Mouse (Mus musculus): Measurements from ENCODE around the gene Map3k6. TPM values are rescaled to one million over a fixed set of nuclear protein-coding genes. Genes with fewer than 3 reads are reported as not detected.

The Map3k6 gene
- polyA plus RNA-seq, 1 experiment: 4.0 TPM

DNA sequence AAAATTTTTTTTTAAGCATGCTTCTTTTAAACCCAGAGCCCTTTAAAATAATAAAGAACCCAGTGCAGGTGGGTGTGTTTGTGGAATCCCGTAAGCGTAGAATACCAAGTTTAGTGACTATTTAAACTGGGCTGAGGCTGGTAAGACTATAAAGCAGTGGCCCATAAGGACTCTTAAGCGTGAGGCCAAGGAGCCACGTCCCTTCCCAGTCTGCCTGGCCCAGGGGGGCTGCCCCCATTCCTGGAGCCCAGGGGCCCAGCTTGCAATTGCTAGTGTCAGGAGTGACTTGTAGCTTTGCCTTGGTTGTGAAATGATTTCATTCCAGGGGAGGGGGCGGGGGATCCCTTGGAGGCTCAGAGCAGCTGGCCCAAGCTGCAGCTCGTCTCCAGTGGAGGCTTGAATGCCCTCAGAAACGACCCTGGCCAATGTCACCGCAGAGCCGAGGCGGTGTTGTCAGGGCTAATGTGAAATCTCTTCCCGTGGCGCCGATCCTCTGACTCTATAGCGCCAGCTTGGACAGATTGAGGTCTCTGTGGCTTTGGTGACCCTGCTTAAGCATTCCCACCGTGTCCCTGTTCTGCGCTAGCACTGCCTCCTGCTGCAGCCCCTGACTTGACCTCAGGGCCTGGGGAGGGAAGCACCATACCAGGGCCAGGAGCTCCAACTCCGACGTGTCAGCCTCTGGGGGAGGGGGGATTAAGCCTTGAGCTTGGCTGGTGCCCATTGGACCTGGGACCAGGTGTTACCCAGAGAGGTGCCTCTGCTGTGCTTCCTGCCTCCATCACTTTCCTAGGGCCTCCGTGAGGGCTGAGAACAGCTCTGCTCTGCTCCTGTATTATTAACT, 42.1 kb upstream of the Map3k6 start:
- H3K4me3 ChIP-seq (ENCODE audit: extremely low read depth, insufficient read depth, insufficient read length): no peak overlapping the region
- peaks cover 13% of the 10 kb centered on the region; the same call in 1 of the 2 replicates for H3K4me1 ChIP-seq (ENCODE audit: control insufficient read depth, insufficient read depth, insufficient read length)
- H3K27ac ChIP-seq (ENCODE audit: insufficient read depth, low read length): no peak overlapping the region
- WGBS: 91% methylated on average over 19 of the region's 19 CpGs
- H3K36me3 ChIP-seq (ENCODE audit: control insufficient read depth, insufficient read depth, low read length): peaks cover 20% of the 10 kb centered on the region
- DNase-seq (ENCODE audit: low read depth in 1 of 2, low spot score in 2 of 2): no peak
- H3K27me3 ChIP-seq (ENCODE audit: control insufficient read depth, insufficient read depth, low read length): no peaks in the 10 kb centered on the region
- TF ChIP-seq POLR2A (IDR thresholded peaks at IDR 0.05; ENCODE audit: low read depth, low read length) (no peak), CTCF (IDR thresholded peaks at IDR 0.05; ENCODE audit: extremely low read depth, insufficient read depth, insufficient read length, insufficient replicate concordance) (no peak)

DNA sequence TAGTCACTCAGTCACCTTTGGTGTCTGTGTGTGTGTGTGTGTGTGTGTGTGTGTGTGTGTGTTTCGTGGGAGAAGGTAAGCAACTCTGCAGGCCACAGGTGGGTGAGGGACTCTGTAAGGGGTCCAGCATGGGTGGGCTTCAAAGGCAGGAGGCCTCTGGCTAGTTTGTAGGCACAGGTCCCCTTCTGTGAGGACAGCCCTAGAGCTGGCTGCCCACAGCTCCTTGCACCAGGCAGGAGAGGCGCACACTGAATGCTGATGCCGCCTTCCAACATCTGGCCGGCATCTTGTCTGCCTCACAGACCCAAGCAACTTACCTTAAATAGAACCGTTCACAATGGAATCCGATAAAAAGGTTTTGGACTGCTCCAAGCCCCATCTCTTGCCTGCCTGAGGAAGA, 40.9 kb upstream of the Map3k6 start:
- TF ChIP-seq CTCF (IDR thresholded peaks at IDR 0.05; ENCODE audit: extremely low read depth, insufficient read depth, insufficient read length, insufficient replicate concordance): no peak
- TF ChIP-seq POLR2A (IDR thresholded peaks at IDR 0.05; ENCODE audit: low read depth, low read length): no peak
- Histone ChIP-seq H3K27ac (ENCODE audit: insufficient read depth, low read length) (no peak overlapping the region), H3K36me3 (ENCODE audit: control insufficient read depth, insufficient read depth, low read length) (peaks cover 10% of the 10 kb centered on the region), H3K4me3 (ENCODE audit: extremely low read depth, insufficient read depth, insufficient read length) (no peak overlapping the region), H3K27me3 (ENCODE audit: control insufficient read depth, insufficient read depth, low read length) (no peaks in the 10 kb centered on the region), H3K4me1 (ENCODE audit: control insufficient read depth, insufficient read depth, insufficient read length) (peaks cover 13% of the 10 kb centered on the region; the same call in 1 of the 2 replicates)
- WGBS: 88% methylated on average over 6 of the region's 6 CpGs
- DNase-seq (ENCODE audit: low read depth in 1 of 2, low spot score in 2 of 2): no peak

DNA sequence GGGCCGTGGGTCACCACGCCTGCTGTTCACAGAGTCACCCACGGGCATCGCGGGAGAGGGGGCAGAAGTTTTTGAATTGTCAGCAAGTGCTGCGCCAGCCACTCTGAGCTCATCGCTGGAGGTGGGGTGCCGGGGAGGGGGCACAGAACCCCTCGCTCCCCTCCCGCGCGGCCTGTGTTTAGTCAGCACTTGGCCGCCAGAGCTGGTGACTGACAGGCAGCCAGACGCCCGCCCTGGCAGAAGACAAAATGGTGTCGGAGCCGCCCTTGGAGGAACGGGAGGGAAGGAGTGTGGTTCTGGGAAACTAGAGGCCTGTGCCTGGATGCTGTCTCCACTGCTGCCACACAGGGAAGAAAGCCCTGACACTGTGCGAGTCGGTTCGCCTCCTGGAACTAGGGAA, 40.3 kb upstream of the Map3k6 start:
- no peak for TF ChIP-seq CTCF (IDR thresholded peaks at IDR 0.05; ENCODE audit: extremely low read depth, insufficient read depth, insufficient read length, insufficient replicate concordance)
- no peak for TF ChIP-seq POLR2A (IDR thresholded peaks at IDR 0.05; ENCODE audit: low read depth, low read length)
- H3K27me3 ChIP-seq (ENCODE audit: control insufficient read depth, insufficient read depth, low read length): no peaks in the 10 kb centered on the region
- no peak overlapping the region for H3K4me3 ChIP-seq (ENCODE audit: extremely low read depth, insufficient read depth, insufficient read length)
- peaks cover 6% of the 10 kb centered on the region for H3K36me3 ChIP-seq (ENCODE audit: control insufficient read depth, insufficient read depth, low read length)
- WGBS: 81% methylated on average over 21 of the region's 21 CpGs
- H3K4me1 ChIP-seq (ENCODE audit: control insufficient read depth, insufficient read depth, insufficient read length): peaks cover 13% of the 10 kb centered on the region; the same call in 1 of the 2 replicates
- H3K27ac ChIP-seq (ENCODE audit: insufficient read depth, low read length): no peak overlapping the region
- DNase-seq (ENCODE audit: low read depth in 1 of 2, low spot score in 2 of 2): no peak

GRCm38 (mm10) chr4:133201006-133201771, 39.4 kb upstream of the Map3k6 start:
- TF ChIP-seq CTCF (IDR thresholded peaks at IDR 0.05; ENCODE audit: extremely low read depth, insufficient read depth, insufficient read length, insufficient replicate concordance) (peak; percentile 83), POLR2A (IDR thresholded peaks at IDR 0.05; ENCODE audit: low read depth, low read length) (no peak)
- 60% methylated on average over 8 of the region's 8 CpGs for WGBS
- Histone ChIP-seq H3K4me1 (ENCODE audit: control insufficient read depth, insufficient read depth, insufficient read length) (peaks cover 12% of the 10 kb centered on the region; the same call in 1 of the 2 replicates), H3K27ac (ENCODE audit: insufficient read depth, low read length) (0 out of 2 replicates have a peak overlapping the region, but pooled peaks have one; percentile 0), H3K4me3 (ENCODE audit: extremely low read depth, insufficient read depth, insufficient read length) (no peak overlapping the region), H3K36me3 (ENCODE audit: control insufficient read depth, insufficient read depth, low read length) (peaks cover under 1% of the 10 kb centered on the region), H3K27me3 (ENCODE audit: control insufficient read depth, insufficient read depth, low read length) (no peaks in the 10 kb centered on the region)
- peak in 1 of 2 experiments; percentile 77 for DNase-seq (ENCODE audit: low read depth in 1 of 2, low spot score in 2 of 2)

GRCm38 (mm10) chr4:133202254-133202653, 38.4 kb upstream of the Map3k6 start:
- TF ChIP-seq CTCF (IDR thresholded peaks at IDR 0.05; ENCODE audit: extremely low read depth, insufficient read depth, insufficient read length, insufficient replicate concordance) (no peak), POLR2A (IDR thresholded peaks at IDR 0.05; ENCODE audit: low read depth, low read length) (no peak)
- Histone ChIP-seq H3K4me3 (ENCODE audit: extremely low read depth, insufficient read depth, insufficient read length) (no peak overlapping the region), H3K27me3 (ENCODE audit: control insufficient read depth, insufficient read depth, low read length) (no peaks in the 10 kb centered on the region), H3K36me3 (ENCODE audit: control insufficient read depth, insufficient read depth, low read length) (no peaks in the 10 kb centered on the region; the same call in none of the 2 replicates), H3K4me1 (ENCODE audit: control insufficient read depth, insufficient read depth, insufficient read length) (peaks cover 3% of the 10 kb centered on the region; the same call in 1 of the 2 replicates), H3K27ac (ENCODE audit: insufficient read depth, low read length) (no peak overlapping the region)
- DNase-seq (ENCODE audit: low read depth in 1 of 2, low spot score in 2 of 2): no peak
- WGBS: 90% methylated on average over 3 of the region's 3 CpGs

DNA sequence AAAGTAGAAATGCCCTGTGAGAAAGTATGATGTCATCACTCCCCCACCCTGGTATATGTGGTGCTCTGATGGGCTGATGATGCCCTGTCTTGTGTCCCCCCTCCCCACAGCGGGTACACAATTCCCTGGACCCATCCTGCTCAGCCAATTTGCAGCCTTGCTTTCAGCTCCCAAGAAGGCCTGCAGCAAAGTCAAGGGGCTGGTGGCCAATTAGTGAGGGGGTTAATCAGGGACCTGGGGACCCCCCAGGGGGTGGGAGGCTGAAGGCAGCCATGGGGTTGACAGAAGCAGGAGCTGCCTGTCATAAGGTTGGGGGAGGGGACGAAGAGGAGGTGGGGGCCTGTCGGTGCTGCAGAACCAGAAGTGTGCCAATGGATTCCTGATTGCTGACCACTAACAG, 37.0 kb upstream of the Map3k6 start:
- Histone ChIP-seq H3K27me3 (ENCODE audit: control insufficient read depth, insufficient read depth, low read length) (no peaks in the 10 kb centered on the region), H3K4me1 (ENCODE audit: control insufficient read depth, insufficient read depth, insufficient read length) (no peaks in the 10 kb centered on the region), H3K27ac (ENCODE audit: insufficient read depth, low read length) (no peak overlapping the region), H3K36me3 (ENCODE audit: control insufficient read depth, insufficient read depth, low read length) (no peaks in the 10 kb centered on the region), H3K4me3 (ENCODE audit: extremely low read depth, insufficient read depth, insufficient read length) (no peak overlapping the region)
- WGBS: 78% methylated on average over 3 of the region's 3 CpGs
- TF ChIP-seq CTCF (IDR thresholded peaks at IDR 0.05; ENCODE audit: extremely low read depth, insufficient read depth, insufficient read length, insufficient replicate concordance) (no peak), POLR2A (IDR thresholded peaks at IDR 0.05; ENCODE audit: low read depth, low read length) (no peak)
- DNase-seq (ENCODE audit: low read depth in 1 of 2, low spot score in 2 of 2): no peak

Measured in spleen, adult 2 months (tissue).